Mouse (Mus musculus) 3134 (cell line): ENCODE data around the gene Neo1.
"Not testable (repeated sequence)": the region's sequence is repeated elsewhere in the genome, so short reads cannot be mapped to it uniquely, and the experiment has no call there.

ENCODE experiments used
- DNase-seq: peaks from one replicate; pipeline ENCODE4 v3.0.0-alpha.2; 2011; ENCODE audit warnings: low spot score; ENCODE audit not compliant: insufficient read length; ENCODE audit errors: extremely low read depth

The Neo1 gene

GRCm38 (mm10) chr9:59013365-59013764, 22.9 kb downstream of the Neo1 start:
- DNase-seq = peak; percentile 41

DNA sequence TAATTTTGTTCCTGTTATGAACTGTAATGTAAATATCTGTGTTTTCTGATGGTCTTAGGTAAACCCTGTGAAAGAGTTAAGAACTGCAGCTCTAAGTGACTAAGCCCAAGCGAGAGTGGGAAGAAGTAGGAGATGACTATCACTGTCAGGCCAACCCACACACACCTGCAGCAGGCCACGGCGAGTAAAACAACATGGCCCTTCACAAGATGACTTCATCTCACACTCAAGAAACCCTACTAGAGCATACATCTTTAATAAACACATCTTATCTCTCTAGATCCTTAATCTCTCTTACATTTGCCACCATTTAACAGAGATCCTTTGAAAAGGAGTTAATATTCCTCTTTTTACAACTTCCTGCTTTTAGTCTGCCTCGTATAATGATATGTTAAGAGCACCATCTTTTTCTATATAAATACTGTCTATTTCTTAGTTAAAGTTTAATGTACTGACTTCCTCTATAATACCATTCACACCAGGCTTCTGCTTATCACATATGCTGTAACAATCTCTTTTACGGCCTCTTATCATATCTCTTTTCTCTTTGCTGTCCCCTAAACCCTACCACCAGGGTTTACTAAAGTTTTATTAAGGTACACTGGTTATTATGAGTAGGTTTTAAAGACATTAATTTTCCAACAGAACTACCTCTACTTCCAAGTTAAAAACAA, 46.8 kb downstream of the Neo1 start:
- no peak for DNase-seq

GRCm38 (mm10) chr9:58979034-58979433, 57.2 kb downstream of the Neo1 start:
- peak; percentile 81 for DNase-seq

DNA sequence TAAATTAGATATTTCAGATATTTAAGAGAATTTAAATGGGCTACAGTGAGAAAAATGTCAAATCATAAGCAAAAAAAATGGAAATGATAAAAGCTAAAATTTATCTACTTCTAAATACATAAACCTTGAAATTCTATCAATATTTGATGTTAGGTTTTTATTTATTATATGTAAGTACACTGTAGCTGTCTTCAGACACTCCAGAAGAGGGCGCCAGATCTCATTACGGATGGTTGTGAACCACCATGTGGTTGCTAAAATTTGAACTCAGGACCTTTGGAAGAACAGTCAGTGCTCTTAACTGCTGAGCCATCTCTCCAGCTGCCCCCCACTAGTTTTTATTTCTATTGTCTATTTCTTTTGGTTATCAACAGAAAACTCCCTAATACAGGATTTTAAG, 65.1 kb downstream of the Neo1 start:
- not testable (repeated sequence) for DNase-seq

GRCm38 (mm10) chr9:58967371-58967770, 68.9 kb downstream of the Neo1 start:
- DNase-seq = no peak

GRCm38 (mm10) chr9:58955507-58955906, 80.7 kb downstream of the Neo1 start:
- no peak for DNase-seq

DNA sequence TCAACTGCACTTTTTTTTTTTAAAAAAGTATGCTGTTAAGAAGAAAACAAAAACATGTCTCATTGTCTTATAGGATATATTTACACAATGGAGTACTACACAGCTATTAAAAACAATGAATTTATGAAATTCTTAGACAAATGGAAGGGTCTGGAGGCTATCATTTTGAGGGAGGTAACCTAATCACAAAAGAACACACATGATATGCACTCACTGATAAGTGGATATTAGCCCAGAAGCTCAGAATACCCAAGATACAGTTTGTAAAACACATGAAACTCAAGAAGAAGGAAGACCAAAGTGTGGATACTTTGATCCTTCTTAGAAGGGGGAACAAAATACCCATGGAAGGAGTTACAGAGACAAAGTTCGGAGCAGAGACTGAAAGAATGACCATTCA, 90.3 kb downstream of the Neo1 start:
- not testable (repeated sequence) for DNase-seq

- DNase-seq = no peak
Measured at GRCm38 (mm10) chr9:58934776-58935175, 101.5 kb downstream of the Neo1 start.

DNA sequence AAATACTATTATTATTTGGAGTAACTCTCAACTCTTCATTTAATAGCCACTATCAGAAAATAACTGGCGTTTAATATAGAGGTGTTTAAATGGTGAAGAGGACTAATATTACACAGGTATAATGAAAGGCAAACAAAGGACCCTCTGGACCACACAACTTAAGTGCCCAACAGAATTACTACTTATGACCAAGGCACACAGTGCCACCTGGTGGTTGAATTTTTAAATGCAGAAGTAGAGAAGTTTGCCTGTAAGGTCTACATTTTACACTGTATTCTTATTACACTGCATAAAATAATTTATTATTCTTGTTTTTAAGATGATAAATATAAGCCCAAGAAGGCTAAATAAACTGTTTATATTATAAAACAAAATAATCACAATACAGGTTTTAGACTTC, 108.1 kb downstream of the Neo1 start:
- DNase-seq = no peak

DNA sequence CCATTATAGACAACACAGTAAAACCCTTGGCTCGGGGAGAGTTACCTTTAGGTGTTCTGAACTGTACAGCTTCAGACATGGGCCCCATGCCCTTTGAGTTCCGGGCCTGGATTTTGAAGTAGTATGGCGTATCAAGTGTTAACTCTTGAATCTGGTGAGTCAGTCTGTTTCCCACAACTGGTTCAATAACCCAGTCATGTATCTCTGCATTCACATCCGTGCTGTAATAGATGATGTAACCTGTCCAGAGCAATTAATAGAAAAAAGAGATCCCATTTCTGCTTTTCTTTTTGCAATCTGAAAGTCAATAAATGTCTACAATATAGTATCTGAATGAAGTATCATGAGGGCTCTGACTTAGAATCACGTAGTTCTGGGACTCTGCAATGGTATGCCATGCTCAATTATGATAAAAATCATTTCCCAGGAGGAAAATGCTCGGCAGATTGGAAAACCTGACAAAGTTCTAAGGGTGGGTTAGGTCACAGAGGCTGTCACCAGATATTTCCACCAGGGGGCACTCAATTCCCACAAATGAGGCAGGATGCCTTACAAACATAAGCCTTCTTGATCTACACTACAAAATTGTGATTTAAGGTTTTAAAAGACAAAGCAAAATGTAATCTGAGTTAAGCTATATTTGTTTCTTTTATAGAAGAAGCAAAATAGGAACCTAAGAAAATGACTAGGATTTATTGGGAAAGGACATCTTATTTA, 133.2 kb downstream of the Neo1 start:
- no peak for DNase-seq

DNA sequence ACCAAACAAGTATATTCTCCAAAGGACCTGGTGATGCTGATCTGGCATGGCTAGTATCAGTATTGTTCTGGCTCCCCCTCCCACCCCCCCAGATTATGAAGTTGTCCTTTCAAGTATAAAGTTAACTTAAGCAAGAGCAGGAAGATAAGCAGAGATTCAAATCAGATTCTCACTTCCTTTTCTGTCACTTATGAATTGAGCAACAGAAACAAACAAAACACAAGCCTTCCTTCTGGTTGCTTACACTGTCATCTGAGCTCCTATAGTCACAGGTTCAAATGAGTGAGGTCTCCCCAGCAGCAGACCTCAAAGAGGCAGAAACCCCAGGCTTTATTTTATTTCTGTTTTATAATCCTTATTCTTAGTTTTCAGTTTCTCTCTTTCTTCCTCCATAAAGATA, 136.6 kb downstream of the Neo1 start:
- DNase-seq = no peak

DNA sequence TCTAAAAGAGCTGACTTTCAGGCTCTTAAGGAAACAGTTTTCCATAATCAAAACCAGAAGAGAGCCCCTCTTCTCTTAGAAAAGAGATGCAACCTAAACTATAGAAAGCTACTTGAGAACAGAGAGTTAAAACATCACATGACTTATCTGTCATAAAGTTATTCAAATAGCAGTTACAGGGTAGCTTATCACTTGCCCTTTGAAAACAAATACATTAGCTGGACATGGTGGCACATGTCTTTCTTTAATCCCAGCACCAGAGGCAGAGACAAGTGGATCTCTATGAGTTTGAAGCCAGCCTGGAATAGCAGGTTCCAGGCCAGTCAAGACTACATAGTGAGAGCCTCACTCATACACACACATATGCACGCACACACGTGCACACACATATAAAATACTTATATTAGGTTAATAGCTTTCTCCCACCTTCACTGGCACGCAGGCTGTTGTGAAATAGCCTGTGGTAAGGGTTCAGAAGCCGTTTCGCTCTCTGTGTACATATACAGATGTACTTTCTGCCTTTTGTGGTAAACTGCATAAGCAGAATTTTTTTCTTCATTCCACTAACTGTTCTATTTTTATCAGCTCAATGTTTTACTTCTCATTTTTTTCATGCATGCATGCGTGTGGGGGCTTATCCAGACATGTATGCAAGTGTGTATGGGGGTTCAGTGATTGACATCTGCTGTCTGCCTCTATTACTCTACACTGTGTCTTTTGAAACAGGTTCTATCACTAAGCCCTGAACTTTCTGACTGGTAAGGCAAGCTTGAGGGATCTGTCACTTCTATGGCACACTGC, 144.2 kb downstream of the Neo1 start:
- DNase-seq = no peak

GRCm38 (mm10) chr9:58890893-58891292, 145.3 kb downstream of the Neo1 start:
- no peak for DNase-seq

DNA sequence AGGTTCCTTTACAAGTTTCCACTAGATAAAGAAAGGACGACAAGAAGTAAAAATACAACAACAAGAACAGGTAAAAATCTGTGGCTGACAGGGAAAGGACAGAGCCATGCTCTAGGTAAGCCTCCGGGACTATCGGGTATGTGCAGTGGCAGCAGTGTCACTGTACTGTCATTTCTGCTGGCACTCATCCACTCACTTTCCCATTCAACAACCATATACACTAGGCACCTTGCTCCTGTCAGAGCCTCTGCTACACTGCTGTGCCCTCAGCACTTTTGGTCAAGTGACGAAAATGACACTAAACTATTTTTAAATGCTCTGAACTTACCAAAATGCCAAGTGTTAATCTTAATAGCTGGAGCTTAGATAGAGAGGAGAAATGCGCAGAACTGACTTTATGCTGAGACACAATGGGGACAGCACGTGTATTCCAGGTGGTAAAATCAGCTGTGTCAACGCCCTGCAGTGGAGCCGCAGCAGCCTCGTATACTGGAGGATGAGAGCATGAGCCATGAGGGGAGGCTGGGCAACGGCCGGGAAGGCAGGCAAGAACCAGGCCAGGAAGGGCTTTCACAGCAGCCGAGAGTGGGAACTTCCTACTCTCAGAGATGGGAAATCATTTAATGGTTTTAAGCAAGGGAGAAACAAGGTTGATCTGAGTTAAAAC, 146.3 kb downstream of the Neo1 start:
- no peak for DNase-seq

DNA sequence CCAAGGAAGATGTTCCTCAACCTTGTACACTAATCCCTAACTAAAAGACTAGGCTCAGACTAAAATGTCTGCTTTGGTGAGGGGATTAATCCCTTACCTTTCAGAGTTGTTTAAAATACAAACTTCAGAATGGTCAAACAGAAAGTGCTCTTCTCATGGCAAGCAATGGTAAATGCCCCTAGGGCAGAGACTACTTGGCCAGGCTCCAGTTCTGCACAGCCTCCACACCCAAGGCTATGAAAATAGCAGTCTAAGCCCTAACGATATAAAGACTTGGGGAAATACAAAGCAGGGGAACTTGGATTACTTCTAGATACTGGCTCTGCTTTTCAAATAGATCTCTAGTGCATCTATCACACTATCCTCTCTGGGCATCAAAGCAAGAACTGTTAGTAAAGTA, 153.6 kb downstream of the Neo1 start:
- DNase-seq = no peak

- no peak for DNase-seq
Measured at GRCm38 (mm10) chr9:58879836-58880235, 156.4 kb downstream of the Neo1 start.

- no peak for DNase-seq
Measured at GRCm38 (mm10) chr9:58876946-58877625, 159.2 kb downstream of the Neo1 start.

- no peak for DNase-seq
Measured at GRCm38 (mm10) chr9:58875439-58875838, 160.8 kb downstream of the Neo1 start.

- DNase-seq = no peak
Measured at GRCm38 (mm10) chr9:58874354-58874753, 161.9 kb downstream of the Neo1 start.

DNA sequence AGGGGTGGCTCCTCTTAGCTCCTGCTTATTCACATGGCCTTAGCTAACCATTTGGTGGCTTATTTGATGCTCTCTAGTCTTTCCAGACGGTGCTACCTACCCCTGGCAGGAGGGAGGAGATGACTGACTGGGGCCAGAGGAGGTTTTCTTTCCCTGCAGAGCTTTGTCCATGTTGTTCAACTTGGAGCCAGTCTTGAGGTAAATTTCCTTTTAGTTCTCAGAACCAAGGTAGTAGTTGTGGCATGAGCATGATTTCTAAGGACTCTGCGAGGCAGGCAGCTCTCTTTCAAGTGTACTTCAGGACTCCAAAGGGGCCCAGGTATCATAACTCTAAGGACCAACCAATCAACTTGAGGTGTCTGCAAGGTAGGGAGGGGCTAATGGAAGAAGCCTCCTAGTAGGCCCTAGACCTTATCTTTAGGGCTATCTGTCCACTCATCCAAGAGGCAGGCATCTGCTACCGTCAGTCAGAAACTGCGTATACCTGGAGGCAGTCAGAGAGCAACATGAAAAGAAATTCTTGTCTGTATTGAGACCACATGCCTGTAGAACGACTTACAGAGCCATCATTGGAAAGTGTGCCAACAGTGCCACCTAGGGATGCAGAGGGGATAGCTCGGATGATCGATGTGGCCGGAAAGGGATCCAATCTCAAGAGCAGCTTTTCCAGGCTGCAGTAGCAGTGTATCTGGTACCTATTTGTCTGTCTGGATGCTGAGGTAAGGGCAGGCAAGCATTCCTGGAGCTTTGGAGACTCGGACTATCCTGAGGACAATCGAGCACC, 162.5 kb downstream of the Neo1 start:
- no peak for DNase-seq
